Mouse (Mus musculus): ENCODE measurements around the gene 1110004F10Rik. TPM values are rescaled to one million over a fixed set of nuclear protein-coding genes. Genes with fewer than 3 reads are reported as not detected.

1110004F10Rik gene
- polyA plus RNA-seq, 2 experiments = 187 to 283 TPM

- H3K4me2 ChIP-seq (replicated peaks; ENCODE audit: low read depth, low read length, severe bottlenecking) = no peak overlapping the region
- peak; percentile 46; the same call in 1 of the 2 replicates for ATAC-seq (ENCODE audit: low FRiP score, low read depth)
- H3K4me3 ChIP-seq (replicated peaks; ENCODE audit: low read length) = no peak overlapping the region
- no peaks in the 10 kb centered on the region for H3K36me3 ChIP-seq (ENCODE audit: control insufficient read depth, insufficient read depth, low read length)
- no peak overlapping the region for H3K27ac ChIP-seq (replicated peaks; ENCODE audit: low read depth, low read length)
- 75% methylated on average over 13 of the region's 13 CpGs for WGBS
- no peak for DNase-seq (ENCODE audit: low spot score)
- no peaks in the 10 kb centered on the region for H3K9me3 ChIP-seq (ENCODE audit: control insufficient read depth, low read length)
- no peaks in the 10 kb centered on the region for H3K27me3 ChIP-seq (ENCODE audit: control insufficient read depth, insufficient read depth, low read length)
- peaks cover 9% of the 10 kb centered on the region for H3K4me1 ChIP-seq (ENCODE audit: control insufficient read depth, insufficient read depth, low read length)
- H3K9ac ChIP-seq (ENCODE audit: low read depth, low read length, severe bottlenecking) = no peak overlapping the region
- TF ChIP-seq POLR2A (IDR thresholded peaks at IDR 0.05; ENCODE audit: borderline replicate concordance, extremely low read depth, insufficient read depth, insufficient read length) = no peak
Observed at GRCm38 (mm10) chr7:116122981-116123596, 83.9 kb downstream of the 1110004F10Rik start.

- peaks cover 9% of the 10 kb centered on the region for H3K4me1 ChIP-seq (ENCODE audit: control insufficient read depth, insufficient read depth, low read length)
- 60% methylated on average over 2 of the region's 2 CpGs for WGBS
Observed at GRCm38 (mm10) chr7:116123597-116123985, 84.4 kb downstream of the 1110004F10Rik start.

GRCm38 (mm10) chr7:116124057-116124456 is 84.9 kb downstream of the 1110004F10Rik start:
- H3K36me3 ChIP-seq (ENCODE audit: control insufficient read depth, insufficient read depth, low read length) = no peaks in the 10 kb centered on the region
- WGBS = 52% methylated on average over 12 of the region's 12 CpGs
- no peak overlapping the region for H3K9ac ChIP-seq (ENCODE audit: low read depth, low read length, severe bottlenecking)
- no peak for TF ChIP-seq POLR2A (IDR thresholded peaks at IDR 0.05; ENCODE audit: borderline replicate concordance, extremely low read depth, insufficient read depth, insufficient read length)
- no peaks in the 10 kb centered on the region for H3K27me3 ChIP-seq (ENCODE audit: control insufficient read depth, insufficient read depth, low read length)
- peaks cover 9% of the 10 kb centered on the region for H3K4me1 ChIP-seq (ENCODE audit: control insufficient read depth, insufficient read depth, low read length)
- H3K4me2 ChIP-seq (replicated peaks; ENCODE audit: low read depth, low read length, severe bottlenecking) = no peak overlapping the region
- no peak for ATAC-seq (ENCODE audit: low FRiP score, low read depth)
- DNase-seq (ENCODE audit: low spot score) = no peak
- no peak overlapping the region for H3K4me3 ChIP-seq (replicated peaks; ENCODE audit: low read length)
- no peaks in the 10 kb centered on the region for H3K9me3 ChIP-seq (ENCODE audit: control insufficient read depth, low read length)
- H3K27ac ChIP-seq (replicated peaks; ENCODE audit: low read depth, low read length) = 0 out of 2 replicates have a peak overlapping the region, but pooled peaks have one; percentile 14

More at GRCm38 (mm10) chr7:116123597-116123985, 84.4 kb downstream of the 1110004F10Rik start:
- no peak for DNase-seq (ENCODE audit: low spot score)
- Histone ChIP-seq H3K36me3 (ENCODE audit: control insufficient read depth, insufficient read depth, low read length) (no peaks in the 10 kb centered on the region), H3K9me3 (ENCODE audit: control insufficient read depth, low read length) (no peaks in the 10 kb centered on the region), H3K27ac (replicated peaks; ENCODE audit: low read depth, low read length) (peak overlapping the region; percentile 14; the same call in 1 of the 2 replicates), H3K4me2 (replicated peaks; ENCODE audit: low read depth, low read length, severe bottlenecking) (no peak overlapping the region), H3K27me3 (ENCODE audit: control insufficient read depth, insufficient read depth, low read length) (no peaks in the 10 kb centered on the region), H3K9ac (ENCODE audit: low read depth, low read length, severe bottlenecking) (no peak overlapping the region), H3K4me3 (replicated peaks; ENCODE audit: low read length) (no peak overlapping the region)
- ATAC-seq (ENCODE audit: low FRiP score, low read depth) = no peak
- no peak for TF ChIP-seq POLR2A (IDR thresholded peaks at IDR 0.05; ENCODE audit: borderline replicate concordance, extremely low read depth, insufficient read depth, insufficient read length)

GRCm38 (mm10) chr7:116125671-116126070 is 86.5 kb downstream of the 1110004F10Rik start:
- H3K4me3 ChIP-seq (replicated peaks; ENCODE audit: low read length) = no peak overlapping the region
- no peak for TF ChIP-seq POLR2A (IDR thresholded peaks at IDR 0.05; ENCODE audit: borderline replicate concordance, extremely low read depth, insufficient read depth, insufficient read length)
- peaks cover 9% of the 10 kb centered on the region for H3K4me1 ChIP-seq (ENCODE audit: control insufficient read depth, insufficient read depth, low read length)
- WGBS = 46% methylated on average over 7 of the region's 7 CpGs
- no peak overlapping the region for H3K27ac ChIP-seq (replicated peaks; ENCODE audit: low read depth, low read length)
- no peak overlapping the region for H3K9ac ChIP-seq (ENCODE audit: low read depth, low read length, severe bottlenecking)
- no peaks in the 10 kb centered on the region for H3K9me3 ChIP-seq (ENCODE audit: control insufficient read depth, low read length)
- H3K36me3 ChIP-seq (ENCODE audit: control insufficient read depth, insufficient read depth, low read length) = no peaks in the 10 kb centered on the region
- no peak overlapping the region for H3K4me2 ChIP-seq (replicated peaks; ENCODE audit: low read depth, low read length, severe bottlenecking)
- ATAC-seq (ENCODE audit: low FRiP score, low read depth) (no peak), DNase-seq (ENCODE audit: low spot score) (no peak)
- no peaks in the 10 kb centered on the region for H3K27me3 ChIP-seq (ENCODE audit: control insufficient read depth, insufficient read depth, low read length)

- no peak for ATAC-seq (ENCODE audit: low FRiP score, low read depth)
- TF ChIP-seq POLR2A (IDR thresholded peaks at IDR 0.05; ENCODE audit: borderline replicate concordance, extremely low read depth, insufficient read depth, insufficient read length) = no peak
- H3K9ac ChIP-seq (ENCODE audit: low read depth, low read length, severe bottlenecking) = no peak overlapping the region
- H3K27ac ChIP-seq (replicated peaks; ENCODE audit: low read depth, low read length) = no peak overlapping the region
- no peaks in the 10 kb centered on the region for H3K9me3 ChIP-seq (ENCODE audit: control insufficient read depth, low read length)
- no peak overlapping the region for H3K4me2 ChIP-seq (replicated peaks; ENCODE audit: low read depth, low read length, severe bottlenecking)
- 72% methylated on average over 2 of the region's 2 CpGs for WGBS
- H3K27me3 ChIP-seq (ENCODE audit: control insufficient read depth, insufficient read depth, low read length) = no peaks in the 10 kb centered on the region
- H3K36me3 ChIP-seq (ENCODE audit: control insufficient read depth, insufficient read depth, low read length) = no peaks in the 10 kb centered on the region
- DNase-seq (ENCODE audit: low spot score) = no peak
- no peak overlapping the region for H3K4me3 ChIP-seq (replicated peaks; ENCODE audit: low read length)
- H3K4me1 ChIP-seq (ENCODE audit: control insufficient read depth, insufficient read depth, low read length) = peaks cover 9% of the 10 kb centered on the region
Observed at GRCm38 (mm10) chr7:116127052-116127451, 87.9 kb downstream of the 1110004F10Rik start.

All from limb, embryonic 14.5 days (tissue).